Mouse (Mus musculus): Measurements from ENCODE around the gene Setd1b. TPM values are rescaled to one million over a fixed set of nuclear protein-coding genes. Genes with fewer than 3 reads are reported as not detected.

Gene Setd1b
- total RNA-seq (2015; ENCODE audit: low replicate concordance) (29.8 and 41.8 TPM in 2 replicates), total RNA-seq (2017; ENCODE audit: low replicate concordance) (20.2 and 23.0 TPM in 2 replicates)

DNA sequence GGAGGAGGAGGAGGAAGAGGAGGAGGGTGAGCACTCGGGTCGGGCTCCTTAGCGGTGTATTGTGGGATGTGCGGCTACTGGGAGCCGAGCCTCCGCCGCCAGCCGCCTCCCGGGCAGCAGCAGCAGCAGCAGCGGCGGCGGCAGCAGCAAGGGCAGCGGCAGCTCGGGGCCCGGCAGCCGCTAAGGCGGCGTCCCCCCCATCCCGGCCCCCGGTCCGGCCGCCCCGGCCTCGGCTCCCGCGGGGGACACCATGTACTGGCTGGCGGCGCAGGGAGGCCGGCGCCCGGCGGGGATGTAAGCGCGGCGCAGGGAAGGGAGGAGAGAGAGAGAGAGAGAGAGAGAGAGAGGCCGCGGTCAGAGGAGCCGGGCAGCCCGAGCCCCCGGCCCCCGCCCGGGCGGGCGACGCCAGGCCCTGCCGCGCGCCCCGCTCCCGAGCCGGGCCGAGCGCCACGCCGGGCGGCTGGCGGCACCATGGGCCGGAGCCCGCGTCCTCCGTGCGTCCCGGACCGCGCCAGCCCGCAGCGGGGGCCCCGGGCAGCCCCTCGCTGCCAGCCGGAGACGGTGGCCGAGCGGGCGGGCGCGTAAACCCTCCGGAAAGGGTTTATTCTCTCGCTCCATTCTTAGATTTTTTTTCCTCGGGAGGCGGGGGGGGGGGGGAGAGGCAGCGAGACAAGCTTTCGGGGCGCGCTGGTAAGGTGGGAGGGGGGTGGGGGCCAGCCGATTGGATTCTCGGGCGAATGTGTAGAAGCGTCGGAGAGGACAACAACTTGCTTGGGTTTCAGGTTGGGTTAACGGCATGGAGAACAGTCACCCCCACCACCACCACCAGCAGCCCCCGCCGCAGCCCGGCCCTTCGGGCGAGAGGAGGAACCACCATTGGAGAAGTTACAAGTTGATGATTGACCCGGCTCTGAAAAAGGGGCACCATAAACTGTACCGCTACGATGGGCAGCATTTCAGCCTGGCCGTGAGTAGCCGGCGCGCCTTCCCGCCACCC lies at the start of gene Setd1b:
Gene Setd1b, plus strand, starts transcription at position 33 of the 997 bp plus-strand sequence.
- ATAC-seq (replicated peaks; ENCODE audit: low FRiP score, poor library complexity, severe bottlenecking), result peak; percentile 40

DNA sequence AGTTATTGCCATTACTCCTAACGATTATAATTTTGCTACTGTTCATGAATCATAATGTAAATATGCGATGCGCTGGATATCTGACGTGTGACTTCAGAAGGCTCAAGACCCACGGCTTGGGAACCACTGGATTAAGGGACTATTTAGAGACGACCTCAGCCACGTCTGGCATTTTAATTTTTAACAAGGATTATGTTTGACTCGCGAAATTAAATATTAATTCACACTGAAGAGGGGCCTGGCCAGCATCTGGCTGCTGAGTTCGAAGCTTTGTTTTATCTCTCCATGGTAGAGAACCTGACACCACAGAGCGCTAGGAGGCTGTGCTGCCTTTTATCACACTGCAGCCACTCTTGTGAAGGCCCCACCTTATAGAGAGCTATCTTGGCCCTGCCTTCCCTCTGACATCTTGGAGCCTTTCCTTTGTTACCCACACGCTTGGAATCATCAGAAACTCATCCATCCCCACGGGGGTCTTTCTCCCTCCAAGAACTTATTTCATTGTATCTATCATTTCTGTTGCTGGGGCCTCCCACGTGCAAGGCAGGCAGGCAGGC lies 48.8 kb upstream of the Setd1b start:
- peak; percentile 78 for ATAC-seq (replicated peaks; ENCODE audit: low FRiP score, poor library complexity, severe bottlenecking)

- peak; percentile 82 for ATAC-seq (replicated peaks; ENCODE audit: low FRiP score, poor library complexity, severe bottlenecking)
These were observed 47.6 kb upstream of the Setd1b start for GRCm38 (mm10) chr5:123094238-123094991.

- no peak for ATAC-seq (replicated peaks; ENCODE audit: low FRiP score, poor library complexity, severe bottlenecking)
These were observed 45.7 kb upstream of the Setd1b start for GRCm38 (mm10) chr5:123096299-123096698.

DNA sequence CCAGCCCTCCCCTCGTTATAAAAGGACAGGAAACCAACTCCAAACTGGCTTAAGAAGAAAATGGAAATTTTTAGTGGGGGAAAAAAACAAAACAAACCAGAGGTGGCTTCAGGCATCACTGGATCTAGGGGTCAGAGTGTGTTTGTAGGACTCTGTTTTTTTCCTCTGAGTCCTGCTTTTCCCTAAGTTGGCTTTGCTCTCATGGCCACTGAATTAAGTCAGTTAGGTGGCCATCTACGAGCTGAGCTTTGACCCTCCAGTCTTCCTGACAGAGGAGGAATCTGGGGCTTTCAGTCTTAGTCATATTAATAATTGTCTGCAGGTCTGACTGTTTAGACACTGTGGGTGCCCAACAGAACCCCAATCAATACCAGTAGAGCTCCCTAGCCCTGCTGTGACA lies 43.5 kb upstream of the Setd1b start:
- ATAC-seq (replicated peaks; ENCODE audit: low FRiP score, poor library complexity, severe bottlenecking), result no peak

DNA sequence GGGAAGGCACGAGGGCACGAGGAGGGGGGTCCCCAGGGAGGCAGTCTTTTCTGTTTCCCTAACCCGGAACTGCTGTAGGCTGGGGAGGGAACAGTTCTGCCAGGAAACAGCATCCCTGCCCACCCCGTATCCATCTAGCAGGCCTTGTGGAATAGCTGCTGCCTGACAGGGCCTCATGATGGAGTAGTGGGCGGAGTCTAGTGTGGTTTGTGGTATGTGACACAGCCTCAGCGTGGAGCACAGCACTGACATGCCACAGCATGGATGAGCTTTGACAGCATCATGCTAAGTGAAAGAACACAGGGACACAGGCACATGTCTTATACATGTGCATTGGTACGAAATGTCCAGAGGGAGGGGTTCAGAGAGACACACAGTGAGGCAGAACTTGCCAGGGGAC lies 39.6 kb upstream of the Setd1b start:
- no peak for ATAC-seq (replicated peaks; ENCODE audit: low FRiP score, poor library complexity, severe bottlenecking)

DNA sequence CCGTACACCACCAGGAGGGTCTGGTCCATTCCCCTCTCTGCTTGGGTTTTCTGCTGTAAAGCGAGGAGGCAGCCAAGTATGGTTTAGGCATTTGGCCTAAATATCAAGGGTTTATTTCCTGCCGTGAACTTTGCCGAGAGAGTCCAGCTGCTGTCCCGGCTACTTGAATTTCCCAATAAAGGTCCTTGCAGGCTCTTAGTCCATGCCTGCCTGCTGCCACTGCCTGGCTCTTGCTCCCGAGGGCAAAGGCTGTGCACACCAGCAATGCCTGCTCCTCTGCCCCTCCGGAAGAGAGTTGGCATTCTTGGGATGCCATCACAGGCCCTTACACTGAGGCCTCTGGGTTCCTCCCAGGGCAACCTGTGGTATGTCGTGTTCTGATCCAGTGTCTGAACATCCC lies 38.4 kb upstream of the Setd1b start:
- ATAC-seq (replicated peaks; ENCODE audit: low FRiP score, poor library complexity, severe bottlenecking), result no peak

GRCm38 (mm10) chr5:123104769-123105168 lies 37.2 kb upstream of the Setd1b start:
- no peak for ATAC-seq (replicated peaks; ENCODE audit: low FRiP score, poor library complexity, severe bottlenecking)

GRCm38 (mm10) chr5:123109452-123110203 lies 32.4 kb upstream of the Setd1b start:
- no peak for ATAC-seq (replicated peaks; ENCODE audit: low FRiP score, poor library complexity, severe bottlenecking)

DNA sequence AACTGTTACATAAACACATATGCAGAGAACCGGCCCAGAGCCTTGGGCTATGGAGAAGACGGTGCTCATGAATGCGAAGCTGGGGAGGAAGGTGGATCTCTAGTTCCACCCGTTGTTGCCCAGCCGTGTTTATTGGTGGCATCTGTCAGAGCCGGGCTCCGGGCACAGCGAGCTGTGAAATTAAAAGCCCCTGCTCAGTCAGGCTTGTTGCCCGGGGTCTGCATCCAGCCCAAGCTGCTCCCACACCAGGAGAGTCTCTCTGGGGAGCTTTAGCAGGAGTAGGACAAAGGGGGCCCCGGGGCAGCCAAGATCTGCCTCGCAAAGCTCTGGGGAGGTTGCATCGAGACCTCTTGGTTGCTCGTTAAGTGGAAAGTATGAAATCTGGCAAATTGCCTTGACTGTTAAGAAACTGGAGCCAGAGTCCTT lies 31.7 kb upstream of the Setd1b start:
- ATAC-seq (replicated peaks; ENCODE audit: low FRiP score, poor library complexity, severe bottlenecking), result no peak

- no peak for ATAC-seq (replicated peaks; ENCODE audit: low FRiP score, poor library complexity, severe bottlenecking)
These were observed 27.9 kb upstream of the Setd1b start for GRCm38 (mm10) chr5:123114109-123114508.

DNA sequence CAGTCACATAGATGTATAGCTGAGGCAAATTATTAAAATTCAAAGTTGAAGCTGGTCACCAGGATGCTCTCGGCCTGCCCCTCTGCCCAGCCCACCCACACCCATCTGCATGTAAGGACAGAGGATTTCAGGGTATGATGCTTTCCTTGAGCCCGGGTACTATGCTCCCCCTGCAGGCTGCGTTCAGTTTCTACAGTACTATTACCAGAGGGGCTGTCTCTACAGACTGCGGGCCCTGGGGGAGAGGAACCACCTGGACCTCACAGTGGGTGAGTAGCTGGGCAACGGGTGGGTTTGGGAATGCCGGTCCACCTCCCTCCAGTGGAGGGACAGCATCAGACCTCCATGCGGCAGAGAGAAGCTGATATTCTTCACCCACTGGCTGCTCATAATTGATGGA lies 27.1 kb upstream of the Setd1b start:
- no peak for ATAC-seq (replicated peaks; ENCODE audit: low FRiP score, poor library complexity, severe bottlenecking)

GRCm38 (mm10) chr5:123116080-123116479 lies 25.9 kb upstream of the Setd1b start:
- no peak for ATAC-seq (replicated peaks; ENCODE audit: low FRiP score, poor library complexity, severe bottlenecking)

GRCm38 (mm10) chr5:123117257-123117656 lies 24.7 kb upstream of the Setd1b start:
- peak; percentile 73 for ATAC-seq (replicated peaks; ENCODE audit: low FRiP score, poor library complexity, severe bottlenecking)

DNA sequence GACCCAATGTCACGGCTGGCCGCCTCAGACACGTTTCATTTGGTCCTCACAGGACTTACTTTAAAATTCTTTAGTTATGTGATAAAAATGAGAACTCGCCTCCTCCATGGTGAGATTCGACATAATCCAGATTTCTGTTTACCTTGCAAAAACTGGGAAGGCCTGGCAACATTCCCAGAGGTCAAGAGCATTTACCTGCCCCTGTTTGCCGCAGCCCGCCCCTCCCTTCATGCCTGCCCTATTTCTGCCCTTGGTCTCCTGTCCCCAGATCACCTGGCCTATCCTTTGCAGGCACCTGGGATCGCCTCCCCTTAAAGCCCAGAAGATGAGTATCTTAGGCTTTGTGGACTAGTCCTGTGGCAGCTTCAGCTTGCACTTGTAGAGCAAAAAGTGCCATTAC lies 24.2 kb upstream of the Setd1b start:
- ATAC-seq (replicated peaks; ENCODE audit: low FRiP score, poor library complexity, severe bottlenecking), result no peak

- no peak for ATAC-seq (replicated peaks; ENCODE audit: low FRiP score, poor library complexity, severe bottlenecking)
These were observed 23.2 kb upstream of the Setd1b start for GRCm38 (mm10) chr5:123118826-123119225.

- no peak for ATAC-seq (replicated peaks; ENCODE audit: low FRiP score, poor library complexity, severe bottlenecking)
These were observed 21.3 kb upstream of the Setd1b start for GRCm38 (mm10) chr5:123120624-123121215.

GRCm38 (mm10) chr5:123122181-123122580 lies 19.8 kb upstream of the Setd1b start:
- ATAC-seq (replicated peaks; ENCODE audit: low FRiP score, poor library complexity, severe bottlenecking), result no peak

DNA sequence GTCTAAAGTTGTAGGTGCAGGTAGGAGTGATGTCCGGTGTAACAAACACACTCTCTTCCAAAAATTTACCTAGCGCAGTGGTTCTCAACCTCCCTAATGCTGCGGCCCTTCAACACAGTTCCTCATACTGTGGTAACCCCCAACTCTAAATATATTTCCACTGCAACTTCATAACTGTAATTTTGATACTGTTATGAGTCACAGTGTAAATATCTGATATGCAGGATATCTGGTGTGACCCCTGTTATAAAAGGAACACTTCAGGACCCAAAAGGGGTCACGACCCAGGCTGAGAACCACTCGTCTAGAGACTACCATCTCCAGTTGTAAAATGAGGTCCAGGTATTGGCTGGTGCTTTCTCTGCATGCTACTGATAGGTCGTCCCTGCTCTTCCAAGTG lies 16.9 kb upstream of the Setd1b start:
- no peak for ATAC-seq (replicated peaks; ENCODE audit: low FRiP score, poor library complexity, severe bottlenecking)

Data from erythroid progenitor cell, adult 5-6 weeks (primary cell).